Comparison of ENCODE assay signal across 20 mouse cellular contexts in the genomic region with DNA sequence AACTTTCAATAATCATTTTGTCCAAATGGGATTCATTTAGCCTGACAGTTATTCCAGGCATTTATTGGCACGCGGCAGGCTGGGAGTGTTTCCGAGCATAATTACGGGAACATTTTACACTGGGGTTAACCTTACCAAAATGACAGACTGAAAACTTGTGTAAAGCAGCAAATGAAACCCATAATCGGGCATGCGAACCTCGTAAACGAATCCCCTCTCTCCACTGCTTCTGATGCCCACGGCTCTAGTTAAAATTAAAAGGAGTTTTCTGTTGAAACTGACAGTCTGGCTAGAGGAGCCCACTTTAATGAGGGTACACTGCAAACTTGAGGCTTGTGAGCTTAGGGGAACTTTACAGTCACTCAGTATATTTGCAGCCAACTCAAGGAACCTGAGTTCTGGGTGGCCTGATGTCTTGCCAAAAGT.
DNase-seq lines count a peak whose midpoint lies in the region; ATAC-seq and TF ChIP-seq lines count a peak whose summit lies in the region.
"Had no signal": no experiment of that assay in that cellular context is flagged by ENCODE, and none has a peak within 500 bp of the region (broad histone marks: within the 10 kb centered on the region; RNA-seq: fewer than 3 reads in every experiment).

No protein-coding gene starts in this region.

- H3K9me3 ChIP-seq in hindbrain, postnatal 0 days (ENCODE audit: low read length) = no peaks in the 10 kb centered on the region
- no peaks in the 10 kb centered on the region for H3K9me3 ChIP-seq in hindbrain, embryonic 12.5 days (replicated peaks)
- H3K9me3 ChIP-seq in embryonic facial prominence, embryonic 15.5 days (replicated peaks) = no peaks in the 10 kb centered on the region
- no peaks in the 10 kb centered on the region for H3K9me3 ChIP-seq in neural tube, embryonic 15.5 days (replicated peaks)
- H3K9me3 ChIP-seq: hindbrain, embryonic 13.5 days; midbrain, embryonic 13.5 days had no signal

- no peaks in the 10 kb centered on the region for H3K4me1 ChIP-seq in hindbrain, postnatal 0 days (ENCODE audit: insufficient read depth, low read length)
- peaks cover 5% of the 10 kb centered on the region; the same call in 1 of the 2 replicates for H3K4me1 ChIP-seq in hindbrain, embryonic 12.5 days
- H3K4me1 ChIP-seq in embryonic facial prominence, embryonic 15.5 days = 0 out of 2 replicates have a peak, but pooled peaks cover 19% of the 10 kb centered on the region
- H3K4me1 ChIP-seq in neural tube, embryonic 15.5 days = peaks cover 23% of the 10 kb centered on the region

- no peaks in the 10 kb centered on the region for H3K36me3 ChIP-seq in hindbrain, postnatal 0 days (ENCODE audit: insufficient read depth, low read length)
- H3K36me3 ChIP-seq in hindbrain, embryonic 12.5 days = no peaks in the 10 kb centered on the region
- H3K36me3 ChIP-seq in embryonic facial prominence, embryonic 15.5 days = no peaks in the 10 kb centered on the region
- H3K36me3 ChIP-seq in neural tube, embryonic 15.5 days = no peaks in the 10 kb centered on the region
- H3K36me3 ChIP-seq: hindbrain, embryonic 13.5 days; midbrain, embryonic 13.5 days had no signal

- H3K4me2 ChIP-seq in hindbrain, postnatal 0 days (ENCODE audit: low read depth, low read length) = no peak overlapping the region
- H3K4me2 ChIP-seq in hindbrain, embryonic 12.5 days (replicated peaks) = no peak overlapping the region
- H3K4me2 ChIP-seq in embryonic facial prominence, embryonic 15.5 days (replicated peaks) = no peak overlapping the region
- no peak overlapping the region for H3K4me2 ChIP-seq in neural tube, embryonic 15.5 days
- H3K4me2 ChIP-seq: hindbrain, embryonic 13.5 days; midbrain, embryonic 13.5 days had no signal

- no peak overlapping the region for H3K27ac ChIP-seq in hindbrain, postnatal 0 days
- H3K27ac ChIP-seq in hindbrain, embryonic 12.5 days = no peak overlapping the region
- H3K27ac ChIP-seq in embryonic facial prominence, embryonic 15.5 days (replicated peaks) = peak overlapping the region; percentile 66; the same call in 1 of the 2 replicates
- peak overlapping the region; percentile 23; the same call in 1 of the 2 replicates for H3K27ac ChIP-seq in neural tube, embryonic 15.5 days (replicated peaks)
- H3K27ac ChIP-seq: heart, adult 2 months; hindbrain, embryonic 13.5 days; left cerebral cortex, adult 2 months; midbrain, embryonic 13.5 days had no signal

- H3K9ac ChIP-seq in hindbrain, postnatal 0 days (replicated peaks; ENCODE audit: low read length) = no peak overlapping the region
- no peak overlapping the region for H3K9ac ChIP-seq in hindbrain, embryonic 12.5 days
- no peak overlapping the region for H3K9ac ChIP-seq in embryonic facial prominence, embryonic 15.5 days
- no peak overlapping the region for H3K9ac ChIP-seq in neural tube, embryonic 15.5 days (replicated peaks)
- H3K9ac ChIP-seq: hindbrain, embryonic 13.5 days; midbrain, embryonic 13.5 days had no signal

- TF ChIP-seq CTCF in hindbrain, postnatal 0 days (IDR thresholded peaks at IDR 0.05; ENCODE audit: low read depth) = no peak

- no peak overlapping the region for H3K4me3 ChIP-seq in hindbrain, postnatal 0 days (ENCODE audit: low read length)
- H3K4me3 ChIP-seq in hindbrain, embryonic 12.5 days = no peak overlapping the region
- no peak overlapping the region for H3K4me3 ChIP-seq in embryonic facial prominence, embryonic 15.5 days (replicated peaks)
- H3K4me3 ChIP-seq in neural tube, embryonic 15.5 days (replicated peaks) = no peak overlapping the region
- H3K4me3 ChIP-seq: erythroblast, embryonic 14.5 days; heart, adult 2 months; hindbrain, embryonic 13.5 days; left cerebral cortex, adult 2 months; midbrain, embryonic 13.5 days had no signal

- H3K27me3 ChIP-seq in hindbrain, postnatal 0 days (ENCODE audit: insufficient read depth, low read length) = no peaks in the 10 kb centered on the region
- no peaks in the 10 kb centered on the region for H3K27me3 ChIP-seq in hindbrain, embryonic 12.5 days
- H3K27me3 ChIP-seq in embryonic facial prominence, embryonic 15.5 days = no peaks in the 10 kb centered on the region; the same call in none of the 2 replicates
- no peaks in the 10 kb centered on the region for H3K27me3 ChIP-seq in neural tube, embryonic 15.5 days (replicated peaks)
- H3K27me3 ChIP-seq: hindbrain, embryonic 13.5 days; midbrain, embryonic 13.5 days had no signal

- peak; percentile 31 for DNase-seq in hindbrain, postnatal 0 days (ENCODE audit: low spot score)
- DNase-seq in lung, postnatal 10 days = peak; percentile 23
- DNase-seq in lung, adult 18-20 months = no peak
- no peak for DNase-seq in frontal cortex, postnatal 10 days (ENCODE audit: low spot score in 2 of 2)
- DNase-seq: cerebellum, postnatal 14 days; embryo, embryonic 11 days; heart, adult 2 months; liver; lung, adult 2 months; right cerebral cortex, adult 18-20 months; thymus, adult 18-20 months had no signal

- no peak for ATAC-seq in hindbrain, postnatal 0 days
- no peak for ATAC-seq in hindbrain, embryonic 12.5 days (ENCODE audit: low FRiP score)
- ATAC-seq in embryonic facial prominence, embryonic 15.5 days (ENCODE audit: insufficient number of reproducible peaks, low FRiP score, low TSS enrichment, low read depth) = peak; percentile 65; the same call in 1 of the 2 replicates
- peak; percentile 67 for ATAC-seq in neural tube, embryonic 15.5 days (ENCODE audit: low FRiP score)
- ATAC-seq: forebrain, embryonic 16.5 days; intestine, postnatal 0 days; midbrain, embryonic 13.5 days had no signal

- WGBS in hindbrain, postnatal 0 days = 63% methylated on average over 9 of the region's 9 CpGs
- WGBS in hindbrain, embryonic 12.5 days = 78% methylated on average over 9 of the region's 9 CpGs
- WGBS in embryonic facial prominence, embryonic 15.5 days = 27% methylated on average over 9 of the region's 9 CpGs
- 39% methylated on average over 9 of the region's 9 CpGs for WGBS in neural tube, embryonic 15.5 days

Comparison
In these comparisons a context has a peak if more than half of its experiments do, and no peak if none do; other contexts are left out.
1. DNase-seq: peak in hindbrain, postnatal 0 days (single experiment) and lung, postnatal 10 days (single experiment); none in lung, adult 18-20 months (0 of 2) and frontal cortex, postnatal 10 days (0 of 2).
2. ATAC-seq: peak in embryonic facial prominence, embryonic 15.5 days (single experiment) and neural tube, embryonic 15.5 days (single experiment); none in hindbrain, postnatal 0 days (single experiment) and hindbrain, embryonic 12.5 days (single experiment).
3. H3K27ac ChIP-seq: peak in embryonic facial prominence, embryonic 15.5 days (single experiment) and neural tube, embryonic 15.5 days (single experiment); none in hindbrain, postnatal 0 days (single experiment) and hindbrain, embryonic 12.5 days (single experiment).